Mouse (Mus musculus) frontal cortex, adult (tissue): ENCODE measurements around the gene Tet1.

Experiments
- ATAC-seq: cut with Nextera tagmentation; 2 replicates; pipeline ENCODE4 v1.9.2; 2017; ENCODE audit warnings: mild to moderate bottlenecking, moderate library complexity, mixed read lengths; ENCODE audit not compliant: low TSS enrichment

Tet1 gene

DNA sequence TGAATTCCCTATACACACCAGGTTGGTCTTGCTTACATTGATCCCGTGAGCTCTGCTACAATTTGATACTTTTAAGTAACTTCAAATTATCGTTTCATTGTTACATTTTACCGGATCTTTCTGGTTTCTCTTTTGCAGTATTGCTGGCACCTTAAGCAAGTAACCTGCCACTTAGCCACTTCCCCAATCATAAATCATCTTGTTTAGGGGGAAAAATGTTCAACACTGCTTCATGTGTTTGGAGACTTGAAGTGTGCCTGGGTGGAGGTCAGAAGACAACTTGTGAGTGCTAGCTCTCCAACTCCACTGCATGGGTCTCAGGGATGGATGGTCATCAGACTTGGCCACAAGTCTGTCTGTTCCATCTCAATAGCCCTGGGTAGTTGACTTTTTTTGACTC is 17.8 kb downstream of the Tet1 start:
- ATAC-seq: no peak

DNA sequence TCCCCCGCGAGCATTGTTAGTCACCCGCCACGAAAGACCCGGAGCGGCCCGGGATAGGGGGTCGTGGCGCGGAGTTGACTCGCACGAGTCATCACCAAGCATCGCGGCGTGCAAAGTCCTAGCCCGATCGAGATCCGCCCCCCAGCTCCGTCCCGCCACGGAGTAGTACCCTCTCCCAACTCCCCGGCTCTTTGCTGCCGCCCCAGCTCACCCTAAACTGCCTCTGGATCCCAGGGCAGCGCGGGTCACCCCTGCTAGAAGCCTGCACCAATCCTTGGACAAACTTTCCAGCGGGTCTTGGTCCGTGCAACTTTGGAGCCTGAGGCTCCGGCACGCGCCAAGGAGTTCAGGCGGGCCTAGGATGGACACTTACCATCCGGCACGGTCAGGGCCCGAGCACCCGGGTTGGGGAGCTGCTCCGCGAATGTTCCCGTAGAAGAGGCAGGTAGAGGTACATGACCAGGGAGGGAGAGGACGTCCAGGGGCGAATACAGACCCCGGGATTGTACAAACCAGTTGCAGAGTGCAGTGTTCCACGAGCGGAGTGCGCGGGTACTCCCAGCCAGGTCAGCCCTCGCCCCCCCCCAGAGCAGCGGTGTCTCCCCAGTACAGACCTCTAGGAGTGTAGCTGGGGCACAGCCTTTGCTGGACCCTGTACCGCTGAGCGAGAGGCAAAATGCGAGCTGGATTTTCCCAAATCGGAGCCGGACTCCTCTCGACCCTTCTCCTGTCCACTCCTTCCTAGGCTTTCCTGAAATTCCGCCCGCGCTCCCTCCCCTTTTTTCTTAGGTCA is 21.8 kb downstream of the Tet1 start:
- ATAC-seq: peak; percentile 31

DNA sequence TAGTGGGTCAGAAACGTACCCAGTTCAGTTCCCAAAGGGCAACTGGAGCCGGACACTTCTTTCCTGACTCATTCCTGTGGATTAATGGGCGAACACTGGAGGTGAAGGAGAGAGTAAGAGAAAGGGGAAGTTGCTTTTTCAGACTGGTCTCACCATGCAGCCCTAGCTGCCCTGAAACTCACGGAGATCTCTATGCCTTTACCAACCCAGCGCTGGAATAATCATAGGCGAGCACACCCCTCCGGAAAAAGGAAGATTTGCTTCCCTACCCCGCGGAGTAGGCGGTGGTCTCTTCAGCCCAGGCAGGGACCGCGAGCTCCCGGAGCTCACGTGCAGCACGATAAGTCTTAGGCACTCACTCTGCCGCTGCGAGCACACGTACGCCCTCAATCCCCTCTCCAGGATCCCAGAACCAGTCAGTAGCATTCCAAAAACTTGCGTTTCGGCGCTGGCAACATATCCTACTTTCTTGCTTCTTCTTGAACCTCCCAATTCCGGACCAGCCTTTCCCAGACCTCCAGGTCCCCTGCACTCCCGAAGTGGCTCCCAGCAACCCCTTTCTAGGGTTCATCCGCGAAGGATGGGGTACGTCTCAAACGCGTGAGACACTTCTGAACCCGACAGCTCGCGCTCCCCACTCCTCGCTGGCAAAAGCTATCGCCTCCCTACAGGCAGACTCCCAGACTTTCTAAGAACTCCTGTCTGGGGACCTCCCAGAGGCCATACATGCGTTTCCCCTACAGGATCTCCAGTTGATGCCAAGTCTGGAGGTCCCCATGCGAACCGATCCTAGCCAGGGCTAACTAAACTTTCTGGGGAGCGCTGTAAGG is 22.6 kb downstream of the Tet1 start:
- peak; percentile 62 for ATAC-seq

GRCm38 (mm10) chr10:62885460-62885859 is 23.3 kb downstream of the Tet1 start:
- ATAC-seq: no peak

GRCm38 (mm10) chr10:62884517-62884916 is 24.3 kb downstream of the Tet1 start:
- no peak for ATAC-seq

DNA sequence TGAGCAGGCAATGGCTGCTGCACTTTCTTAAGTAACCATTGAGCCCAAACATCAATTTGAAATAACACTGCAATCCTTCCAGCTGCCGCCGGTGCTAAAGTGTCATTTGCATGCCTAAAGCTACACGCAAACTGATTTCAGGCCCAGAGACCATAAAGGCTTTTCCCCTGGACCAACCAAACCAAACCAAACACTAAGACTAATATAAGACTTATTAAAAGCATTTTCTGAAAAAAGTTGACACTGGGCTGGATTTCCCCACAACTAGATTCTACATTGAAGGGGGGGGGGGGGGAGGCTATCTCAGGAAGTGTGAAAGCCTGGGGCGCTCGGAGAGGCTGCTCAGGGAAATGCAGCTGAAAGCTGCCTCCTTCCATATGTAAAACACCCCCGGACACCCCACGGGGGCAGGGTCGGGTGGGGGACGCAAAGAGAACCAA is 24.8 kb downstream of the Tet1 start:
- ATAC-seq: no peak

- no peak for ATAC-seq
These were observed 27.6 kb downstream of the Tet1 start for GRCm38 (mm10) chr10:62881211-62881610.

GRCm38 (mm10) chr10:62878056-62878455 is 30.7 kb downstream of the Tet1 start:
- no peak for ATAC-seq

DNA sequence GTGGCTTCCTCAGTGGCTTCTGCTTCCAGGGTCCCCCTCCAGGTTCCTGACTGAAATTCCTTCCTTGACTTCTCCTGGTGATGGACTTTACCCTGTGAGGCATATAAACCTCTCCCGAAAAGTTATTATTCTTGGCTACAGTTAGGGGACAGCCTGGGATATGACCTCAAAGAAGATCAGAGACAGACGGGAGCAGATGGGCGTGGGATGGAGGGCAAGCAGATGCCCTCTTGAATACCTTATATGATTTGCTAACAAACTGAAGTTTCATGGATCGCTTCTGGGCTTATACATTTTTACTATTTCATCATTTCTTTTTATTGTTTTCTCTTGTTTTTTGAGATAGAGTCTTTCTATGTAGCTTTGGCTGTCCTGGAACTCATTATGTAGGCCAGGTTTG is 33.2 kb downstream of the Tet1 start:
- ATAC-seq: no peak

GRCm38 (mm10) chr10:62874828-62875227 is 34.0 kb downstream of the Tet1 start:
- ATAC-seq: no peak

GRCm38 (mm10) chr10:62866035-62866791 is 42.6 kb downstream of the Tet1 start:
- ATAC-seq: peak; percentile 39

DNA sequence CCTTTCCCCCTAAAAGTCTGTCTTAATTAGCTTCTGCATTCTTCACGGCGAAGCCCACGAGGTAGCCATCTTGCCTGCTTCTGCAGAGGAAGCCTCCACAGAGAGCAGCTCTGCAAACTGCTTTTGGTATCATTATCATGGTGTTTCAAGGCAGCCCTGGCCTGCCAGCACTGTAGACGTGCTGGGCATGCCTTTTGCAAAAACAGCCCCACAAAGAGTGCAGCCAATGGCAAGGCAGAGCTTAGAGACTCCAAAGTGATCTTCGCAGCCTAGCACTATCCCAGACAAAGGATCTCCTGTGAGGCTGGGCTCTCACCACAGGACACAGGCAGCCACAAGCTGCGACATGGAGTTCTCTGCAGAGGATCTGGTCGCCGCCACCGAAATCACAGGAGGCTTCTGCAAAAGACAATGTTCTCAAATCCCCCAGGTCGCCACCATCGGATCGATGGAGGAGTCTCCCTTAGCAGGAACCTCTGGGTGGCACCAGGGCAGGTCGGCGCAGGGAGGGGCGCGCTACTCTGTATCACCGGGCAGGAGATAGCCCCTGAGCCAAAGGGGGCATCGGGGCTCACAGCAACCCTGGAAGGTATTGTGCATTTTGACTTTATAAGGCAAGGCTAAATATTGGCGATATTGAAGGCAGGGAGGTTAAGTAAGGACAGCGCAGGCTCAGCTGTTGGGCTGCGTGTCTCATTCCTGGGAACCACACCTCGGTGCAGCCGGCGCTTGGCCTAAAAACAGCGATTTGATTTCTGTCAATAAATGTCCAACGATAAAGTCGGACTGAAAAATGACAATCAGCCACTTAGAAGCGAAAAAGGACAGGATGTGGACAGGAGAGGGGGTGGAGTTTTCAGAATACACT is 43.4 kb downstream of the Tet1 start:
- peak; percentile 94 for ATAC-seq

DNA sequence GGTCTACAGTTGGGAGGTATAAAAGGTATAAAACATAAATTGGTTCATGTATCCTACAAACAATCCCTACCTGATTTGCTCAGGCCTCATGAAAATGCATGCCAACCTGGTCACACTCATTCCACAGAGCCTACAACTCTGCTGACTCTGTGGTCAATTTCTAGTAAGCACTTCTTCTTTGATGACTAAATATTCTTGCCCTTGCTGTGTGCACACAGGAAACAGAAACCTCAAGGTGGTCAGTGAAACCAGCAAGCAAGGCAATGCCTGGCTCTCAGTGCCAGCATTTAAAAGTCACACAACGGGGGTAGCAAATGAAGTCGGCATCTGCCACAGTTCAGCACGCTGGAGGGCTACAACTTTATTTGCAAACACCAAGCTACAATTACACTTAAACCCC is 45.2 kb downstream of the Tet1 start:
- ATAC-seq: no peak

- no peak for ATAC-seq
These were observed 46.4 kb downstream of the Tet1 start for GRCm38 (mm10) chr10:62862435-62862834.

DNA sequence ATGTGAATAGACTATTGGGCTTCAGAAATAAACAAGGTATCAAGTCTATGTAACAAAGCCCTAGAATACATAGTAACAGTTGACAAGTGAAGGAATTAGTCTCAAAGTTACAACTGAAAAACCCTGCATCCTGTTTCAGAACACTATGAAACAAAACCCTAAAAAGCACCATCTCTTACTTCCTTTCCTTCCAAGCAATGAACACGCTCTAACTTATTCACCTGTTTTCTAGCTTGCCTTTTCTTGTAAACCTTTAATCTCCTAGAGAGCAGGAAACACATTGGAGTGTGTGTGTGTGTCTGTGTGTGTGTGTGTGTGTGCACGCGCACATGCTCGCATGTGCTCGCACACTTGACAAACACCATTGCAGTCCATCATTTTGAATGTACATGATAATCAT is 49.8 kb downstream of the Tet1 start:
- ATAC-seq: no peak

- ATAC-seq: peak; percentile 34; the same call in 1 of the 2 replicates
These were observed 52.0 kb downstream of the Tet1 start for GRCm38 (mm10) chr10:62856690-62857290.

DNA sequence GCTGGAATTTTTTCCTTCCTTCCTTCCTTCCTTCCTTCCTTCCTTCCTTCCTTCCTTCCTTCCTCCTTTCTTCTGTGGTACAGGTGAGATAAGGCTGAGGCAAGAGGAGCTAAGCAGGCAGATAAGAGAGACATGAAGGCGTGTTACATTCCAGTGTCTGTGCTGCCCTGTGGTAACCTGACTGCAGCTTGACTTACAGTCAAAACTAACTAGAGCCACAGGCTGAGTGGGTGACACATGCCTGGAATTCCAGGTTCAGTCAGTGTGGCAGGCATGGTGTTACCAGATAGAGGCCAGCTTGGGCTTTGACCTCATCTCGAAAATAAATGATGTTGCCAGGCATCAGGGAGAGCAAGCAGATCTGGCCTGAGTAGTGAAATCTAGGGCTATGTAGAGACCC is 53.8 kb downstream of the Tet1 start:
- no peak for ATAC-seq

DNA sequence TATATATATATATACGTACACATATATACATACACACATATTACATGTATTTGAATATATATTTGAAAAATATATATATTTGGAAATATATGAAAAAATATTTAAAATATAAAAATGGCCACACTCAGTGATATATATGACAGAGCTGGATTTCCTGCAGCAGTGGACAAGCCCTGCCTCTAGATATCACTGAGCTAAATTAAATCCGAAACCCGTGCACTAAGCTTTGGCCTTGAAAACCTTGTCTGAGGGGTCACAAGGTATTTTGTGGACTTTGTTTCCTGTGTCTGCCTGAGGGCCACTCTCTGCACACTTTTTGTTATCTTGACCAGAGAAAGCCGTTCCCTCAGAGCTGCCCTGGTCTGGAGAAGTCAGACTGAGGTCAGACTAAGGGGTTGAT is 54.2 kb downstream of the Tet1 start:
- ATAC-seq: no peak

DNA sequence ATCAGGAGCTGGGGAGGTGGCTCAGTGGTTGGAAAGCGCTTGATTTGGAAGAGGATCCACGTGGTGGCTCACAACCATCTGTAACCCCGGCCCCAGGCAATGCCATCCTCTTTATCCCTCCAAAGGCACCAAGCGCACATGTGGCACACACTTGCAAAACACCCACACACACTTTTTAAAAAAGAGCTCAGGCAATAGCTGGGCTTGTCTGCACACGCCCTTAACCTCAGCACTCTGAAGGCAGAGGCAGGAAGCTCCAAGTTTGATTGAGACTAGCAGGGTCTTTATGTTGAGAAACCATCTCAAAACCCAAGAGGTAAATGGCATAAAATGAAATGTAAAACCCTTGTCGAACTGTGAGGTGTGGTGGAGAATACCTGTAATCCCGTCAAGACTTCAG is 57.2 kb downstream of the Tet1 start:
- ATAC-seq: peak; percentile 34

- ATAC-seq: peak; percentile 96
These were observed 57.8 kb downstream of the Tet1 start for GRCm38 (mm10) chr10:62851025-62851424.

GRCm38 (mm10) chr10:62848783-62849182 is 60.0 kb downstream of the Tet1 start:
- ATAC-seq: no peak
